In the genomic region with DNA sequence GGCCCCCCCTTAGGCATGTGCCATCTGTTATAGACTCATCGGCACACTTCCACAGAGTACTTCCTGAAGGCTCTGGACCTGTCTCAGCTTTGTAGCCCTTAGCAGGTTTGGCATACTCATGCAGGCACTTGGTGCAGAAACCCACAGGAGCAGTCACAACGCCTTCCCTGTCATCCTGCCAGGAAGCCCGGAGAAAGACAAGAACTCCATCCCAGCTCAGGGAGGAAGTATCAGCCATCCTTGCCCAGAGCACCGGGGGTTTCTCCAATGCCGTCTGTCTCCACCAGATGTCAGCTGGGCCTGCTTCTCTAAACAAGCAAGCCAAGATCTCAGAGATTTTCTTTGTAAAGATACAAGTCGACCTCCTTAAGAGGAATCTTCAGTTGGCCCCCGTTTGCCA, we compare ENCODE assay signal across 13 mouse cellular contexts. TPM values are rescaled to one million over a fixed set of nuclear protein-coding genes. Genes with fewer than 3 reads are reported as not detected.
A peak's percentile ranks its signal among the peaks of the same experiment; 100 is the strongest.
DNase-seq lines count a peak whose midpoint lies in the region; ATAC-seq and TF ChIP-seq lines count a peak whose summit lies in the region.
"Had no signal": no experiment of that assay in that cellular context is flagged by ENCODE, and none has a peak within 500 bp of the region (broad histone marks: within the 10 kb centered on the region; RNA-seq: fewer than 3 reads in every experiment).

No protein-coding gene starts in this region.

- H3K9me3 ChIP-seq in intestine, postnatal 0 days (ENCODE audit: control insufficient read depth) = no peaks in the 10 kb centered on the region
- H3K9me3 ChIP-seq in intestine, embryonic 16.5 days (ENCODE audit: control insufficient read depth, low read length) = no peaks in the 10 kb centered on the region
- H3K9me3 ChIP-seq in midbrain, embryonic 10.5 days (replicated peaks) = no peaks in the 10 kb centered on the region
- no peaks in the 10 kb centered on the region for H3K9me3 ChIP-seq in midbrain, embryonic 13.5 days
- no peaks in the 10 kb centered on the region for H3K9me3 ChIP-seq in embryonic facial prominence, embryonic 14.5 days (ENCODE audit: control insufficient read depth, low read length)
- H3K9me3 ChIP-seq: forebrain, embryonic 15.5 days; limb, embryonic 12.5 days had no signal

- no peaks in the 10 kb centered on the region for H3K4me1 ChIP-seq in intestine, postnatal 0 days (replicated peaks; ENCODE audit: control insufficient read depth, insufficient read depth, low read length)
- peaks cover 3% of the 10 kb centered on the region; the same call in 1 of the 2 replicates for H3K4me1 ChIP-seq in intestine, embryonic 16.5 days (ENCODE audit: control insufficient read depth, insufficient read depth, low read length)
- peaks cover 26% of the 10 kb centered on the region for H3K4me1 ChIP-seq in midbrain, embryonic 10.5 days
- peaks cover 20% of the 10 kb centered on the region for H3K4me1 ChIP-seq in midbrain, embryonic 13.5 days (replicated peaks)
- no peaks in the 10 kb centered on the region for H3K4me1 ChIP-seq in embryonic facial prominence, embryonic 14.5 days (ENCODE audit: control insufficient read depth, insufficient read depth, low read length)

- peaks cover 8% of the 10 kb centered on the region; the same call in 1 of the 2 replicates for H3K27me3 ChIP-seq in intestine, postnatal 0 days (replicated peaks; ENCODE audit: control insufficient read depth, insufficient read depth, low read length)
- H3K27me3 ChIP-seq in intestine, embryonic 16.5 days (replicated peaks; ENCODE audit: control insufficient read depth, insufficient read depth, low read length) = 0 out of 2 replicates have a peak, but pooled peaks cover 6% of the 10 kb centered on the region
- H3K27me3 ChIP-seq in midbrain, embryonic 10.5 days (ENCODE audit: low read depth, poor library complexity, severe bottlenecking) = peaks cover 13% of the 10 kb centered on the region
- no peaks in the 10 kb centered on the region for H3K27me3 ChIP-seq in midbrain, embryonic 13.5 days
- peaks cover 5% of the 10 kb centered on the region; the same call in 1 of the 2 replicates for H3K27me3 ChIP-seq in embryonic facial prominence, embryonic 14.5 days (replicated peaks; ENCODE audit: control insufficient read depth, insufficient read depth, low read length)
- H3K27me3 ChIP-seq: forebrain, embryonic 15.5 days had no signal

- no peak overlapping the region for H3K27ac ChIP-seq in intestine, postnatal 0 days (ENCODE audit: low read depth, low read length)
- no peak overlapping the region for H3K27ac ChIP-seq in intestine, embryonic 16.5 days (ENCODE audit: low read length)
- peak overlapping the region; percentile 42; the same call in 1 of the 2 replicates for H3K27ac ChIP-seq in midbrain, embryonic 10.5 days (replicated peaks)
- no peak overlapping the region for H3K27ac ChIP-seq in midbrain, embryonic 13.5 days
- no peak overlapping the region for H3K27ac ChIP-seq in embryonic facial prominence, embryonic 14.5 days (replicated peaks; ENCODE audit: low read depth, low read length)
- H3K27ac ChIP-seq: forebrain, embryonic 15.5 days; limb, embryonic 12.5 days; macrophage had no signal

- DNase-seq in midbrain, embryonic 10.5 days (ENCODE audit: low spot score) = no peak
- DNase-seq in brain, embryonic 18.5 days (ENCODE audit: low read depth, low spot score) = peak; percentile 32
- peak; percentile 34 for DNase-seq in embryonic facial prominence, embryonic 14.5 days (ENCODE audit: low spot score)
- no peak for DNase-seq in adrenal gland, postnatal 14 days
- DNase-seq: adrenal gland, adult 2 months; heart, adult 11 months; right cerebral cortex, postnatal 25 days had no signal

- no peak overlapping the region for H3K9ac ChIP-seq in intestine, postnatal 0 days (ENCODE audit: low read depth, low read length)
- H3K9ac ChIP-seq in intestine, embryonic 16.5 days (ENCODE audit: low read depth, low read length) = no peak overlapping the region
- H3K9ac ChIP-seq in midbrain, embryonic 13.5 days (replicated peaks) = no peak overlapping the region
- no peak overlapping the region for H3K9ac ChIP-seq in embryonic facial prominence, embryonic 14.5 days (ENCODE audit: low read depth, low read length)
- H3K9ac ChIP-seq: forebrain, embryonic 15.5 days; limb, embryonic 12.5 days had no signal

- WGBS in intestine, postnatal 0 days = 36% methylated on average over 7 of the region's 7 CpGs
- WGBS in intestine, embryonic 16.5 days = 31% methylated on average over 7 of the region's 7 CpGs
- WGBS in midbrain, embryonic 10.5 days = 64% methylated on average over 7 of the region's 7 CpGs
- WGBS in midbrain, embryonic 13.5 days = 58% methylated on average over 7 of the region's 7 CpGs
- 33% methylated on average over 7 of the region's 7 CpGs for WGBS in embryonic facial prominence, embryonic 14.5 days

- no peak overlapping the region for H3K4me2 ChIP-seq in intestine, postnatal 0 days (replicated peaks; ENCODE audit: low read depth)
- no peak overlapping the region for H3K4me2 ChIP-seq in intestine, embryonic 16.5 days (ENCODE audit: low read depth, low read length)
- no peak overlapping the region for H3K4me2 ChIP-seq in midbrain, embryonic 13.5 days (replicated peaks)
- H3K4me2 ChIP-seq in embryonic facial prominence, embryonic 14.5 days (ENCODE audit: low read depth, low read length) = no peak overlapping the region
- H3K4me2 ChIP-seq: forebrain, embryonic 15.5 days; limb, embryonic 12.5 days had no signal

- peak; percentile 57 for TF ChIP-seq CTCF in intestine, postnatal 0 days (IDR thresholded peaks at IDR 0.05; ENCODE audit: low read depth)

- peaks cover 7% of the 10 kb centered on the region; the same call in 1 of the 2 replicates for H3K36me3 ChIP-seq in intestine, postnatal 0 days (ENCODE audit: control insufficient read depth, insufficient read depth)
- no peaks in the 10 kb centered on the region for H3K36me3 ChIP-seq in intestine, embryonic 16.5 days (ENCODE audit: control insufficient read depth, insufficient read depth, low read length)
- peaks cover 13% of the 10 kb centered on the region for H3K36me3 ChIP-seq in midbrain, embryonic 10.5 days
- H3K36me3 ChIP-seq in midbrain, embryonic 13.5 days = peaks cover 8% of the 10 kb centered on the region; the same call in 1 of the 2 replicates
- peaks cover 10% of the 10 kb centered on the region; the same call in 1 of the 2 replicates for H3K36me3 ChIP-seq in embryonic facial prominence, embryonic 14.5 days (ENCODE audit: control insufficient read depth, insufficient read depth, low read length)

- H3K4me3 ChIP-seq in intestine, postnatal 0 days (ENCODE audit: low read depth, low read length) = no peak overlapping the region
- H3K4me3 ChIP-seq in intestine, embryonic 16.5 days (ENCODE audit: low read length) = no peak overlapping the region
- no peak overlapping the region for H3K4me3 ChIP-seq in midbrain, embryonic 10.5 days
- H3K4me3 ChIP-seq in midbrain, embryonic 13.5 days (replicated peaks) = no peak overlapping the region
- no peak overlapping the region for H3K4me3 ChIP-seq in embryonic facial prominence, embryonic 14.5 days (ENCODE audit: low read depth, low read length)
- H3K4me3 ChIP-seq: forebrain, embryonic 15.5 days; limb, embryonic 12.5 days had no signal

- no peak for ATAC-seq in intestine, postnatal 0 days
- no peak for ATAC-seq in intestine, embryonic 16.5 days
- no peak for ATAC-seq in midbrain, embryonic 13.5 days
- no peak for ATAC-seq in embryonic facial prominence, embryonic 14.5 days (ENCODE audit: low read depth)
- ATAC-seq: forebrain, embryonic 15.5 days had no signal

RNA-seq across cellular contexts. Expression of a gene that starts 38.5 kb away (rescaled TPM):
- 12.3 and 12.4 TPM in 2 replicates for polyA plus RNA-seq in intestine, postnatal 0 days (2015; fragmentation: Nextera tagmentation; extraction: Ambion mirVana)
- polyA plus RNA-seq in intestine, embryonic 16.5 days (2015; fragmentation: Nextera tagmentation; extraction: Ambion mirVana) = 27.5 and 28.7 TPM in 2 replicates
- 19.1 and 20.7 TPM in 2 replicates for polyA plus RNA-seq in midbrain, embryonic 10.5 days (2016; fragmentation: Nextera tagmentation; extraction: Ambion mirVana)
- 25.3 and 27.7 TPM in 2 replicates for polyA plus RNA-seq in midbrain, embryonic 13.5 days (2015; fragmentation: Nextera tagmentation; extraction: Ambion mirVana)
- 22.2 and 28.2 TPM in 2 replicates for polyA plus RNA-seq in embryonic facial prominence, embryonic 14.5 days (2014; fragmentation: Nextera tagmentation; extraction: Ambion mirVana)
- 128 and 149 TPM in 2 replicates for total RNA-seq in adrenal gland, postnatal 14 days (2021)

Comparison
In these comparisons a context has a peak if more than half of its experiments do, and no peak if none do; other contexts are left out.
1. DNase-seq: peak in brain, embryonic 18.5 days (single experiment) and embryonic facial prominence, embryonic 14.5 days (single experiment); none in midbrain, embryonic 10.5 days (single experiment) and adrenal gland, postnatal 14 days (single experiment).